Mouse (Mus musculus): Measurements from ENCODE around the gene Pard3b. TPM values are rescaled to one million over a fixed set of nuclear protein-coding genes. Genes with fewer than 3 reads are reported as not detected.

The Pard3b gene
- total and polyA plus RNA-seq, 3 experiments = 0.30 to 0.75 (median 0.63) TPM

DNA sequence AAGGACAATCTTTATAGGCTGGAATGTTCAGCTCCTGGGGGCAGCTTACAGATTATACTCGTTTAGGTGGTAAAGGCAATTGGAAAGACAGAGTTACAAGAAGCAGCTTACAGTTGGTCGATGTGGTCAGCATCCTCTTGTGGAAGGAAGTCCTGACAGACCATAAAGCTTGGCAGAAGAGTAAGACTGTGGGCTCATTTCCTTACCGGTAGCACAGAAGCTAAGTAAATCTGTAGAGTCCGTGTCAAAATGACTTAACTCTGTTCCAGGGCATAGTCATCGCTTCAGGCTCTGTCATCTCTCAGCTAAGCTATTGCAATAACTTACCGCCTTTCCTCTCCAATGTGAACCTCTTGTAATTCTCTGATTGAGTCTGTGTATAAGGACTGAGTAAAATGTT, 510.2 kb downstream of the Pard3b start:
- dilution Hi-C loops (cut with MboI; ENCODE audit: extremely low pct_ligation_motif_present, extremely low pct_unique_long_range_greater_than_20kb, low sequenced_read_pairs) = no loop called here
- no peak overlapping the region for H3K4me3 ChIP-seq (replicated peaks in 1 of 3; ENCODE audit: low read depth in 2 of 3, low read length in 2 of 3, poor library complexity in 1 of 3)
- H3K4me1 ChIP-seq (ENCODE audit: control insufficient read depth in 1 of 2, insufficient read depth in 2 of 2) = no peaks in the 10 kb centered on the region
- in situ Hi-C loops (cut with MboI; ENCODE audit: low pct_ligation_motif_present, low pct_unique_long_range_greater_than_20kb, low sequenced_read_pairs) = no loop called here
- no peak overlapping the region for H3K9ac ChIP-seq (ENCODE audit: insufficient read depth, low read depth)
- H3K27ac ChIP-seq (ENCODE audit: insufficient read depth, low read depth) = no peak overlapping the region
- no peak overlapping the region for H3K4me2 ChIP-seq (ENCODE audit: insufficient read depth, low read depth, poor library complexity, severe bottlenecking)
- TF ChIP-seq USF1 (IDR thresholded peaks at IDR 0.05; ENCODE audit: low read depth, low read length) (no peak), CTCF (conservative IDR thresholded peaks at IDR 0.05 in 1 of 2, IDR thresholded peaks at IDR 0.05 in 1 of 2; ENCODE audit: low read depth in 2 of 2, low read length in 2 of 2) (no peak), BHLHE40 (IDR thresholded peaks at IDR 0.05; ENCODE audit: low read depth, low read length) (no peak), SIN3A (IDR thresholded peaks at IDR 0.05; ENCODE audit: low read length) (no peak), MXI1 (IDR thresholded peaks at IDR 0.05; ENCODE audit: low read depth, low read length) (no peak), KAT2A (IDR thresholded peaks at IDR 0.05; ENCODE audit: insufficient replicate concordance, low read length) (no peak)
- no peaks in the 10 kb centered on the region for H3K9me3 ChIP-seq (replicated peaks; ENCODE audit: low read length)
- H3K36me3 ChIP-seq (replicated peaks in 1 of 2; ENCODE audit: control insufficient read depth in 1 of 2, insufficient read depth in 1 of 2, low read length in 1 of 2) = no peaks in the 10 kb centered on the region
- no peaks in the 10 kb centered on the region for H3K79me2 ChIP-seq (replicated peaks; ENCODE audit: control insufficient read depth, extremely low read depth, insufficient read depth, poor library complexity, severe bottlenecking)
- H3K27me3 ChIP-seq (replicated peaks) = no peaks in the 10 kb centered on the region
- no peak for DNase-seq (ENCODE audit: extremely low read depth)

DNA sequence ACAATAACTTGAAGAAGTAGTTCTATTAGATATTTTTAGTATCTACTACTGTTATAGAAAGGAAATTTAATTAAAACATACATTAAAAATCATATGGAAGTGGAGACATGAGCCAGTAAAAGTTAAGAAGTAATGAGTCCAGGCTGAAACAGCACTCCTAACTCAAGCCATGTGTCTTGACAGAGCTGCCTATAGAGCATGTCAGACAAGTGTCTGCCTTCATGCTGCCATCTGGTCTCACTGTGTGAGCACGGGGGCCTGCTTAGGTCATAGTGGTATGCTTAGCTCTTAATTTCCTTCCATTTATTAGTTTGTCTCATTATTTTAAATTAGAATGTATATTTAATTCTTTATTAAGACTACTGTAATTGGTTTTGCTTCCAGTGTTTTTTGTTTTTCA, 517.3 kb downstream of the Pard3b start:
- Histone ChIP-seq H3K27ac (ENCODE audit: insufficient read depth, low read depth) (no peak overlapping the region), H3K36me3 (replicated peaks in 1 of 2; ENCODE audit: control insufficient read depth in 1 of 2, insufficient read depth in 1 of 2, low read length in 1 of 2) (no peaks in the 10 kb centered on the region), H3K9me3 (replicated peaks; ENCODE audit: low read length) (no peaks in the 10 kb centered on the region), H3K79me2 (replicated peaks; ENCODE audit: control insufficient read depth, extremely low read depth, insufficient read depth, poor library complexity, severe bottlenecking) (no peaks in the 10 kb centered on the region), H3K4me2 (ENCODE audit: insufficient read depth, low read depth, poor library complexity, severe bottlenecking) (no peak overlapping the region), H3K27me3 (replicated peaks) (no peaks in the 10 kb centered on the region), H3K9ac (ENCODE audit: insufficient read depth, low read depth) (no peak overlapping the region), H3K4me3 (replicated peaks in 1 of 3; ENCODE audit: low read depth in 2 of 3, low read length in 2 of 3, poor library complexity in 1 of 3) (no peak overlapping the region), H3K4me1 (ENCODE audit: control insufficient read depth in 1 of 2, insufficient read depth in 2 of 2) (no peaks in the 10 kb centered on the region)
- dilution Hi-C loops (cut with MboI; ENCODE audit: extremely low pct_ligation_motif_present, extremely low pct_unique_long_range_greater_than_20kb, low sequenced_read_pairs) (no loop called here), in situ Hi-C loops (cut with MboI; ENCODE audit: low pct_ligation_motif_present, low pct_unique_long_range_greater_than_20kb, low sequenced_read_pairs) (no loop called here)
- TF ChIP-seq ETS1 (conservative IDR thresholded peaks at IDR 0.05; ENCODE audit: low read depth, low read length) = no peak
- TF ChIP-seq MAX (IDR thresholded peaks at IDR 0.05; ENCODE audit: low read length) = no peak
- no peak for TF ChIP-seq USF2 (conservative IDR thresholded peaks at IDR 0.05; ENCODE audit: low read depth, low read length)
- TF ChIP-seq E2F4 (IDR thresholded peaks at IDR 0.05; ENCODE audit: insufficient replicate concordance, low read depth, low read length) = no peak
- no peak for TF ChIP-seq JUN (IDR thresholded peaks at IDR 0.05; ENCODE audit: insufficient read depth, low read depth, low read length)
- no peak for TF ChIP-seq EP300 (IDR thresholded peaks at IDR 0.05; ENCODE audit: low read length)
- TF ChIP-seq ZMIZ1 (IDR thresholded peaks at IDR 0.05; ENCODE audit: low read depth, low read length) = no peak
- no peak for DNase-seq (ENCODE audit: extremely low read depth)

DNA sequence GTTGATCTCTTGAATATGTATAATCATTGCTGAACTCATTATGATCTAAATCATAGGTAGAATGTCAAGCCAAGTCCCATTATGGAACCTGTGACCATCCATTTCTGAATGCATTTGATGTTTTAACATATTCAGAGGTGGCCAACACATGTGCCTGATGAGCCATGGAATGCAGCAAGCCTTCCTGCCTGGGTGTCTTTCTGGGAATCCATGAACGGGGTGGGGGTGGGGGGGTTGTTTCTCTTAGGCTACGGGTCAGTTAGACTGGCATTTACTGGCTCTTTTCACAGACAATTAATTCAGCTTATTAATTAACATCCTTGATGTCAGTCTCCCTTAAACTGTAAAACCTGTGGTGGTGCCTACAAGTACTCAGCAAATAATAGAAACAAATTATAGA, 521.0 kb downstream of the Pard3b start:
- Histone ChIP-seq H3K36me3 (replicated peaks in 1 of 2; ENCODE audit: control insufficient read depth in 1 of 2, insufficient read depth in 1 of 2, low read length in 1 of 2) (no peaks in the 10 kb centered on the region), H3K27ac (ENCODE audit: insufficient read depth, low read depth) (no peak overlapping the region), H3K4me1 (ENCODE audit: control insufficient read depth in 1 of 2, insufficient read depth in 2 of 2) (no peaks in the 10 kb centered on the region), H3K4me3 (replicated peaks in 1 of 3; ENCODE audit: low read depth in 2 of 3, low read length in 2 of 3, poor library complexity in 1 of 3) (no peak overlapping the region), H3K4me2 (ENCODE audit: insufficient read depth, low read depth, poor library complexity, severe bottlenecking) (no peak overlapping the region), H3K9me3 (replicated peaks; ENCODE audit: low read length) (no peaks in the 10 kb centered on the region), H3K27me3 (replicated peaks) (no peaks in the 10 kb centered on the region), H3K79me2 (replicated peaks; ENCODE audit: control insufficient read depth, extremely low read depth, insufficient read depth, poor library complexity, severe bottlenecking) (no peaks in the 10 kb centered on the region), H3K9ac (ENCODE audit: insufficient read depth, low read depth) (no peak overlapping the region)
- in situ Hi-C loops (cut with MboI; ENCODE audit: low pct_ligation_motif_present, low pct_unique_long_range_greater_than_20kb, low sequenced_read_pairs) (no loop called here), dilution Hi-C loops (cut with MboI; ENCODE audit: extremely low pct_ligation_motif_present, extremely low pct_unique_long_range_greater_than_20kb, low sequenced_read_pairs) (no loop called here)
- TF ChIP-seq ELF1 (IDR thresholded peaks at IDR 0.05; ENCODE audit: low read depth, low read length) (no peak), USF2 (conservative IDR thresholded peaks at IDR 0.05; ENCODE audit: low read depth, low read length) (no peak), EP300 (IDR thresholded peaks at IDR 0.05; ENCODE audit: low read length) (no peak), CHD1 (IDR thresholded peaks at IDR 0.05; ENCODE audit: low read depth, low read length) (no peak), IRF4 (IDR thresholded peaks at IDR 0.05; ENCODE audit: low read depth, low read length) (no peak), MAX (IDR thresholded peaks at IDR 0.05; ENCODE audit: low read length) (no peak), USF1 (IDR thresholded peaks at IDR 0.05; ENCODE audit: low read depth, low read length) (no peak), GABPA (IDR thresholded peaks at IDR 0.05; ENCODE audit: insufficient replicate concordance, low read depth, low read length) (no peak), UBTF (IDR thresholded peaks at IDR 0.05; ENCODE audit: low read depth, low read length) (no peak), NRF1 (IDR thresholded peaks at IDR 0.05; ENCODE audit: low read depth, low read length) (no peak)
- no peak for DNase-seq (ENCODE audit: extremely low read depth)
